ENCODE assay signal across 8 mouse cellular contexts in the genomic region with DNA sequence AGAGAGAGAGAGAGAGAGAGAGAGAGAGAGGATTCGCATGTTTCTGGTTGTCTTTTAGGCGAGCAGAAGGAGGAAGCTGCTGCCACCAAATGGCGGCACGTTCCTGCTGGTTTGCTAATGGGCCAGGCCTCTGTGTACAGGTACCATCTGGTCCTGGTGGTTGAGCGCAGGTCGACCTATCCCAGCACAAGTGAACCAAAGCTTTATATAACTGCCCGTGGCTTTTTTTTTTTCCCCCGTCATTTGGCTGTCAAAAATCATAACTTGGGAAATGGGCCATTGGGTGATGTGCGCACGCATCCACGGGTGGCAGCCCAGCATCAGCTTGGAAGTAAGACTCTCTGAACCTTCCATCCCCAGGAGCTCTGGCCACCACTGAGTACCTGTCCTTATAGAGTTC.
DNase-seq lines count a peak whose midpoint lies in the region; ATAC-seq and TF ChIP-seq lines count a peak whose summit lies in the region.

No protein-coding gene starts in this region.

- no peaks in the 10 kb centered on the region for H3K36me3 ChIP-seq in heart, embryonic 10.5 days
- no peaks in the 10 kb centered on the region for H3K36me3 ChIP-seq in heart, adult 2 months (ENCODE audit: control insufficient read depth, insufficient read depth, low read length)
- no peaks in the 10 kb centered on the region for H3K36me3 ChIP-seq in CH12.LX (replicated peaks in 1 of 2; ENCODE audit: control insufficient read depth in 1 of 2, insufficient read depth in 1 of 2, low read length in 1 of 2)
- no peaks in the 10 kb centered on the region for H3K36me3 ChIP-seq in hindbrain, embryonic 16.5 days (ENCODE audit: control insufficient read depth, insufficient read depth, low read length)
- no peaks in the 10 kb centered on the region for H3K36me3 ChIP-seq in midbrain, embryonic 12.5 days

- WGBS in heart, embryonic 10.5 days, result 50% methylated on average over 11 of the region's 11 CpGs
- WGBS in heart, adult 2 months, result 52% methylated on average over 11 of the region's 11 CpGs
- 45% methylated on average over 11 of the region's 11 CpGs for WGBS in hindbrain, embryonic 16.5 days
- 50% methylated on average over 11 of the region's 11 CpGs for WGBS in midbrain, embryonic 12.5 days

- TF ChIP-seq EP300 in heart, adult 2 months (IDR thresholded peaks at IDR 0.05; ENCODE audit: insufficient read depth, low read depth, low read length), result no peak
- TF ChIP-seq EP300 in CH12.LX (IDR thresholded peaks at IDR 0.05; ENCODE audit: low read length), result no peak

- no peak for TF ChIP-seq RAD21 in CH12.LX (IDR thresholded peaks at IDR 0.05; ENCODE audit: low read depth, low read length)

- no peaks in the 10 kb centered on the region for H3K4me1 ChIP-seq in heart, embryonic 10.5 days
- peaks cover 1% of the 10 kb centered on the region; the same call in 1 of the 2 replicates for H3K4me1 ChIP-seq in heart, adult 2 months (ENCODE audit: control insufficient read depth, insufficient read depth, low read length)
- peaks cover 2 to 5% of the 10 kb centered on the region in 2 experiments; a peak in 3 of 4 replicates for H3K4me1 ChIP-seq in CH12.LX (ENCODE audit: control insufficient read depth in 1 of 2, insufficient read depth in 2 of 2)
- H3K4me1 ChIP-seq in hindbrain, embryonic 16.5 days (ENCODE audit: control insufficient read depth, insufficient read depth, low read depth, low read length), result 0 out of 2 replicates have a peak, but pooled peaks cover 2% of the 10 kb centered on the region
- H3K4me1 ChIP-seq in midbrain, embryonic 12.5 days, result no peaks in the 10 kb centered on the region

- TF ChIP-seq POLR2A in heart, adult 2 months (IDR thresholded peaks at IDR 0.05; ENCODE audit: insufficient read depth, low read depth, low read length), result no peak
- no peak for TF ChIP-seq POLR2A in CH12.LX (IDR thresholded peaks at IDR 0.05; ENCODE audit: low read depth, low read length)

- H3K4me2 ChIP-seq in CH12.LX (ENCODE audit: insufficient read depth, low read depth, poor library complexity, severe bottlenecking), result peak overlapping the region; percentile 47
- H3K4me2 ChIP-seq in hindbrain, embryonic 16.5 days (ENCODE audit: low read length), result peak overlapping the region; percentile 67
- peak overlapping the region; percentile 47 for H3K4me2 ChIP-seq in midbrain, embryonic 12.5 days (replicated peaks)

- dilution Hi-C loops in CH12.LX (cut with MboI; ENCODE audit: extremely low pct_ligation_motif_present, extremely low pct_unique_long_range_greater_than_20kb, low sequenced_read_pairs), result no loop called here

- DNase-seq in heart, embryonic 10.5 days (ENCODE audit: low spot score), result no peak
- no peak for DNase-seq in heart, adult 2 months
- DNase-seq in CH12.LX (ENCODE audit: extremely low read depth), result peak; percentile 36
- DNase-seq in cerebellum, postnatal 36 days, result peak; percentile 89 to 91
- DNase-seq in testis, postnatal 14 days (ENCODE audit: low spot score), result no peak
- DNase-seq in urinary bladder, postnatal 36 days (ENCODE audit: low spot score in 2 of 2), result no peak

- H3K27ac ChIP-seq in heart, embryonic 10.5 days, result no peak overlapping the region
- H3K27ac ChIP-seq in heart, adult 2 months, result no peak overlapping the region
- no peak overlapping the region for H3K27ac ChIP-seq in CH12.LX (ENCODE audit: insufficient read depth, low read depth)
- H3K27ac ChIP-seq in hindbrain, embryonic 16.5 days (ENCODE audit: low read depth, low read length), result no peak overlapping the region
- no peak overlapping the region for H3K27ac ChIP-seq in midbrain, embryonic 12.5 days (replicated peaks)

- no peaks in the 10 kb centered on the region for H3K9me3 ChIP-seq in heart, embryonic 10.5 days
- H3K9me3 ChIP-seq in CH12.LX (replicated peaks; ENCODE audit: low read length), result no peaks in the 10 kb centered on the region
- H3K9me3 ChIP-seq in hindbrain, embryonic 16.5 days (ENCODE audit: control insufficient read depth, low read length), result no peaks in the 10 kb centered on the region
- no peaks in the 10 kb centered on the region for H3K9me3 ChIP-seq in midbrain, embryonic 12.5 days

- H3K4me3 ChIP-seq in heart, embryonic 10.5 days, result peak overlapping the region; percentile 38
- H3K4me3 ChIP-seq in heart, adult 2 months, result no peak overlapping the region
- H3K4me3 ChIP-seq in CH12.LX (replicated peaks in 1 of 3; ENCODE audit: low read depth in 2 of 3, low read length in 2 of 3, poor library complexity in 1 of 3), result no peak overlapping the region
- no peak overlapping the region for H3K4me3 ChIP-seq in hindbrain, embryonic 16.5 days (ENCODE audit: low read length)
- H3K4me3 ChIP-seq in midbrain, embryonic 12.5 days, result no peak overlapping the region; the same call in 1 of the 2 replicates

- no peak overlapping the region for H3K9ac ChIP-seq in heart, adult 2 months (ENCODE audit: low read depth, low read length)
- H3K9ac ChIP-seq in CH12.LX (ENCODE audit: insufficient read depth, low read depth), result no peak overlapping the region
- H3K9ac ChIP-seq in hindbrain, embryonic 16.5 days (ENCODE audit: low read depth, low read length), result no peak overlapping the region
- H3K9ac ChIP-seq in midbrain, embryonic 12.5 days (replicated peaks), result peak overlapping the region; percentile 2; the same call in 1 of the 2 replicates

- ATAC-seq in hindbrain, embryonic 16.5 days, result peak; percentile 88
- peak; percentile 70 for ATAC-seq in midbrain, embryonic 12.5 days (ENCODE audit: low FRiP score, low read depth)

- H3K79me2 ChIP-seq in heart, adult 2 months (replicated peaks; ENCODE audit: control insufficient read depth, insufficient read depth, low read length), result no peaks in the 10 kb centered on the region
- no peaks in the 10 kb centered on the region for H3K79me2 ChIP-seq in CH12.LX (replicated peaks; ENCODE audit: control insufficient read depth, extremely low read depth, insufficient read depth, poor library complexity, severe bottlenecking)

- in situ Hi-C loops in CH12.LX (cut with MboI; ENCODE audit: low pct_ligation_motif_present, low pct_unique_long_range_greater_than_20kb, low sequenced_read_pairs), result loop anchor here (25.0 kb wide), 2 partner anchors 322 to 547 kb away; no protein-coding TSS in a partner anchor

- intact Hi-C loops in heart, adult 2 months (cut with DNase I), result loop anchor here (1.0 to 2.0 kb wide), 2 partner anchors 332 to 547 kb away; no protein-coding TSS in a partner anchor

- no peak for TF ChIP-seq CTCF in heart, adult 2 months (IDR thresholded peaks at IDR 0.05)
- no peak for TF ChIP-seq CTCF in CH12.LX (conservative IDR thresholded peaks at IDR 0.05 in 1 of 2, IDR thresholded peaks at IDR 0.05 in 1 of 2; ENCODE audit: low read depth in 2 of 2, low read length in 2 of 2)

- no peaks in the 10 kb centered on the region for H3K27me3 ChIP-seq in heart, embryonic 10.5 days (ENCODE audit: insufficient read depth, poor library complexity, severe bottlenecking)
- H3K27me3 ChIP-seq in heart, adult 2 months (ENCODE audit: control insufficient read depth, insufficient read depth, low read length), result no peaks in the 10 kb centered on the region
- H3K27me3 ChIP-seq in CH12.LX (replicated peaks), result no peaks in the 10 kb centered on the region
- no peaks in the 10 kb centered on the region for H3K27me3 ChIP-seq in hindbrain, embryonic 16.5 days (replicated peaks; ENCODE audit: control insufficient read depth, insufficient read depth, low read length)
- peaks cover 29% of the 10 kb centered on the region for H3K27me3 ChIP-seq in midbrain, embryonic 12.5 days

TF ChIP-seq in CH12.LX, 34 proteins besides CTCF, POLR2A, EP300 and RAD21:
- TF ChIP-seq RCOR1 (conservative IDR thresholded peaks at IDR 0.05; ENCODE audit: low read depth, low read length) (no peak), MAZ (IDR thresholded peaks at IDR 0.05; ENCODE audit: low read depth, low read length) (no peak), BHLHE40 (IDR thresholded peaks at IDR 0.05; ENCODE audit: low read depth, low read length) (peak; percentile 51), KAT2A (IDR thresholded peaks at IDR 0.05; ENCODE audit: insufficient replicate concordance, low read length) (no peak), CHD2 (IDR thresholded peaks at IDR 0.05; ENCODE audit: low read length) (no peak)

Comparison
In these comparisons a context has a peak if more than half of its experiments do, and no peak if none do; other contexts are left out.
1. DNase-seq: peak in CH12.LX (single experiment) and cerebellum, postnatal 36 days (2 of 2); none in heart, embryonic 10.5 days (single experiment), heart, adult 2 months (0 of 2), testis, postnatal 14 days (single experiment) and urinary bladder, postnatal 36 days (0 of 2).
2. Peak in every context shown above with its lines, with median percentiles within 50 percentile points of each other: H3K4me2 ChIP-seq.